Mouse (Mus musculus) WW6 (cell line): ENCODE data around the gene Tfeb.

Experiments
- DNase-seq: peaks from one replicate; pipeline ENCODE4 v3.0.0-alpha.2; 2013; ENCODE audit warnings: low read depth, low spot score

Gene Tfeb

GRCm38 (mm10) chr17:47711883-47712282, 24.9 kb upstream of the Tfeb start:
- DNase-seq = no peak

- DNase-seq = no peak
Measured at GRCm38 (mm10) chr17:47712889-47713571, 23.8 kb upstream of the Tfeb start.

- DNase-seq = no peak
Measured at GRCm38 (mm10) chr17:47715037-47715436, 21.8 kb upstream of the Tfeb start.

GRCm38 (mm10) chr17:47721183-47721582, 15.6 kb upstream of the Tfeb start:
- DNase-seq = no peak

DNA sequence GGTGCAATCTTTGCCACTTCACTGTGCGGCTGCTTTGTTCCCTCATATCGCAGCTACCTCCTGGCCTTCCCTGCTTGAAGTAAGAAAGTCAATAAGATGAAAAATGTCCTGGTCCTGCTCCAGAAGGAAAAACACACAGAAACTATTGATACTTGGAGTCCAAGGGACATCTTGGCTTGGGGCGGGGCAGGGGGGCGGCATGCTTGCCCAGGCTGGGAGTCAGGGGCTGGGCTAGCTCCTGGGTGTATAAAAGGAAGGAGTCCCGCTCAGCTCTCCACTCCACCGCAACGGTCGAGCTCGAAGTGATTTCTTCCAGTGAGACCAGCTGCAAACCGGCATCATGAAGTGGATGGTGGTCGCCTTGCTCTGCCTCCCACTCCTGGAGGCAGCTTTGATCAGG, 10.3 kb upstream of the Tfeb start, which contains the start of gene Pgc:
Gene Pgc, plus strand, starts transcription at position 277 of the 400 bp plus-strand sequence.
- DNase-seq = no peak

DNA sequence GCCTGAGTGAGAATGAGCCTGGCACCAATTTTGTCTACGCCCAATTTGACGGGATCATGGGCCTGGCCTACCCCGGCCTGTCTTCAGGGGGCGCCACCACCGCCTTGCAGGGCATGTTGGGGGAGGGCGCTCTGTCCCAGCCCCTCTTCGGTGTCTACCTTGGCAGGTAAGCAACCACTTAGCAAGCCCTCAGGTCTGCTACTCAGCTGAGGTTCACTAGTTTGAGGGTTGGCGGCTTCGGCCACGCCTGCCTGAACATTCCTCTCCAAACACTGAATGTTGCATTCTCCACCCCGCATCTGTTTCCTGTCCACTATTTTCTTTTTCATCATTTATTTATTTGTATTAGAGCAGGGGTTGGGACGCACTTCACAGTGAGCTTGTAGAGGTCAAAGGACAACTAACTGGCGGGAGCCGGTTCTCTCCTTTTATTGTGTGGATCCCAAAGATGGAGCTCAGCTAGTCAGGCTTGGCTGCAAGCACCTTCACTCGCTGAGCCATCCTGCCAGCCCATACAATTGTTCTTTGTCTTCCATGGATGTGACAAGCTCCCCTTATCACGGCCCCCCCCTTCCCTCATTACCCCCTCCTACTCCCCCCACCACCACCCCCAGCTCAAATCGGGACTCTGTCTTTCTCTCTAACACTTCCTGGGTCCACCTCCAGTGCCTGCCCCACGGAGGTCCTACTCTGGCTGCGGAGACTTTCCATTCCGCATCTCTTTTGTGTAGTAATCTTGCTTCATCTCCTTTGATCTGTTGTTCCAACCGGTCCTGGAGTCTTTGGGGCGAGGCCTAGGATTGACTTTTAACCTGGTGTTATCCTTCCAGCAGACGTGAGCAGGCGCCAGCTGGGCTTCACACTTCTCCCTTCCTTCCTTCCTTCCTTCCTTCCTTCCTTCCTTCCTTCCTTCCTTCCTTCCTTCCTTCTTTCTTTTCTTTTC, 5.9 kb upstream of the Tfeb start:
- DNase-seq = no peak

DNA sequence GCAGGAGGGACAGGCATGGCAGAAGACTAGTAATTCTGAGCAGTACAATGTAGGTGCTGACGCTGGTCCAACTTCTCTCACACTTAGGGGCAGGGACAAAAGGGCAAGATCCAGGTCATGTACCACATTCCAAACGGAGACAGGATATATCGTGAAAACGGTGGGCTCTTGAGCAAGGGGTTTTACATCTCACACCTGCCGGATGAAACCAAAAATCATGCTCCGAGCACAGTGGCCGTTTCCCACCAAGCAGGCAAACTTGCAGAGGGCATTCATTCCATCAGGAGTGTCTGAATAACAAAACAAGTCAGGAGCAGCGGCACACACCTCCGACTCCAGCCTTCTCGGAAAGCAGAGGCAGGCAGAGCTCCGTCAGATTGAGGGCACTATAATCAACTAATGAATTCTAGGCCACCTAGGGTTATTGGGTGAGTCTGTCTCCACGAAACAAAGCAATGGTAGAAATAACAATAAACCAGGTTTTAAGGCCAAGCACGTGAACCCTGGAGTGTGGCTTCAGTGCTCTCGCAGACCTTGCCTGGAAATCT, 1.2 kb upstream of the Tfeb start:
- no peak for DNase-seq

GRCm38 (mm10) chr17:47737271-47738065, 638 bp downstream of the Tfeb start:
- no peak for DNase-seq

- no peak for DNase-seq
Measured at GRCm38 (mm10) chr17:47738066-47738878, 1.4 kb downstream of the Tfeb start.

DNA sequence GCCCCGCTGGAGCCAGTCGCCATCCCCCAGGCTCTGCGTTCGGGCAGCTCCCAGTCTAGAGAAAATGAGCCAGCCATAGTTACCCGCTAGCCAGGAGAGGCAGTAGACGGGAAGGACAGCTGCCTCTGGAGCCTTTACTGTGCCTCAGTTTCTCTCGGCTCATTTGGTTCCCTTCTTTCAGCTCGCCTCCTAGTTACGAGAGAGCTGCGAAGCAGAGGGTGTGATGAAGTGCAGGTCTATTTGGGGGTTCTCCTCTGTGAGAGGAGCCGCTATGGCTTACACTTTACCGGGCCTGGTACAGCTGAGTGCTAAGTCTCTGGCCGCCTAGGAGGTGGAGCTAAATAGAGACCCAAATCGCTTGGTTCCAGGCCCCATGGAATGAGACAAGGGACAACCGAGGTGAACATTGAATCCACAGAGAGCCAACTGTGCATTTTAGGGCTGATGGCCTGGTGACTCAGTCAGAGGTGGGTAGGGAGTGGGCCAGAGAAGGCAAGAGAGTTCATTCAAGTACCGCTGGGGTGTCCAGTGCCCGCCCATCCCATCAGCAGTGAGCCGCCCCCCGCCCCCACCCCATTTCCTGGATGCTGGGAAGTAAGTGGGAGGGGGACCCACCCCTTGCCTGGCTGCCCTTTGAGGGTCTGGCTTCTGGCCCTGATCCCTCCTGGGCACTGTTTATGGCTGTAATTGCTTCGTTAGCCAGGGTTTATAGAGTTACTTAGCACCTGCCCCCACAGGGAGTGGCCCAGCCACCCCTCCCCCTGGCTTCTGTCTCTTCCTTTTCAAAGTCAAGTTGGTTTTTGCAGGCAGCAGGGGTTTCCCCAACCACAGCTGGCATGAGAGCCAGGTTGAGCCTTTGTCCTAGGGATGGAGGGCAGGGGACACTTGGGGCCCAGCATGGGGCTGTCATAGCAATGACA, 2.3 kb downstream of the Tfeb start:
- DNase-seq = no peak

GRCm38 (mm10) chr17:47740186-47740585, 3.4 kb downstream of the Tfeb start:
- no peak for DNase-seq

- DNase-seq = no peak
Measured at GRCm38 (mm10) chr17:47742991-47743734, 6.3 kb downstream of the Tfeb start.

DNA sequence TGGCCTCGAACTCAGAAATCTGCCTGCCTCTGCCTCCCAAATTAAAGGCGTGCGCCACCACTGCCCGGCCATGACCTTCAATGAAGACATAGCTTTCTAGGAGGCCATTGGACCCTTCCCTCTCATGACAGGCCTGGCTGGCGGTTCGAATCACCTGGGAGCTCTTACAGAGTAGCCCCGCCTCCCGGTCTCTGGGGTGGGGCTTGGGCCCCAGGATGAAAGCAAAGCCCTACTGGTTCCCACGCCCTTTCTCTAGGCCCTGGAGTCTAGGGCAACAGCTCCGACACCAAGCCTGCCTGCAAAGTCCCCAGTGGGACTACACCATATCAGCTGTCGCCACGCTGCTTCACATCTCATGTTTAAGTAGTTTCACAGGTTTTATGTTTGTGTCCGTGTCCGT, 7.3 kb downstream of the Tfeb start:
- no peak for DNase-seq

DNA sequence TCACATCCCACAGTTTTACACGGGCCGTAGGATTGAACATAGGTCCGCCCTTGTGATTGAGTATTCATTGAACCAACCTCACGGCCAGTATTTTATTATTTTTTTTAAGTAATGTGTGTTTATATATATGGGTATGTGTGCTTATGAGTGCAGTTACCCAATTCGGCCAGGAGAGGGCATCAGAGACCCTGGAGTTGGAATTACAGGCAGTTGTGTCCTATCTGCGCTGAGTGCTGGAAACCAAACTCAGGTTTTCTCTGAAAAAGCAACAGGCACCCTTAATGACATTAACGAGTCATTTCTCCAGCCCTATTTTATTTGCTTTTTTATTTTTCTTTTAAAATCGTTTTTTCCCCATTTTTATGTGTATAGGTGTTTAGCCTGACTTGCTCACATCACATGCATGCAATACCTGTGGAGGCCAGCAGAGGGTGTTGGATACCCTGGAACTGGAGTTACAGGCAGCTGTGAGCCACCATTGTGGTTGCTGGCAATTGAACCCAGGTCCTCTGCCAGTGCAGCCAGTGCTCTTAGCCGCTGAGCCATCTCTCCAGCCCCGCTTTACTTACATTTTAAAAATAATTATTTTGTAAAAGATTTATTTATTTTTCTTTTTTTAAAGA, 8.0 kb downstream of the Tfeb start:
- no peak for DNase-seq

GRCm38 (mm10) chr17:47748791-47749553, 12.1 kb downstream of the Tfeb start:
- DNase-seq = no peak

GRCm38 (mm10) chr17:47749626-47750025, 12.8 kb downstream of the Tfeb start:
- no peak for DNase-seq

- no peak for DNase-seq
Measured at GRCm38 (mm10) chr17:47750101-47750500, 13.3 kb downstream of the Tfeb start.

DNA sequence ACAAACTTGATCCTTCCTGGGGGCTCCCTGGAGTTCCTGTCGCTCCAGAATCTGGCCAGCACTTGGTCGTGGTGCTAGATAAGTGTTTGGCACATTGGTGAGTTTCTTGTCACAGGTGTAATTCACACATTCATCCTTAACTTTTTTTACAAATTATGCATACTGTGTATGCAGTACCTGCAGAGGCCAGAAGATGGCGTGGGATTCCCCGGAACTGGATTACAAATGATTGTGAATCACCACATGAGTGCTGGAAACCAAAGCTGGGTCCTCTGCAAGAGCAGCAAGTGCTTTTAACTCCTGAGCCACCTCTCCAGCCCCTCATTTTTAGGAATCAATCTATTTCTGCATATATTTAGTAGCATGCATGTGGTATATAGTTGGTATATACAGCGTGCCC, 15.0 kb downstream of the Tfeb start:
- DNase-seq = no peak
